Mouse (Mus musculus): ENCODE measurements at regions not wholly inside any gene's neighbourhood (a gene's known extent, or its start where the extent isn't known, plus 50 kb on each side); places are given as distances from the start of the nearest gene placed in this dataset.

GRCm38 (mm10) chr8:92302694-92303093 is 54.7 kb upstream of the Irx5 start:
- peak; percentile 5 for DNase-seq (ENCODE audit: low read depth, low spot score)

GRCm38 (mm10) chr8:92301029-92301428 is 56.4 kb upstream of the Irx5 start:
- DNase-seq (ENCODE audit: low read depth, low spot score): no peak

- no peak for DNase-seq (ENCODE audit: low read depth, low spot score)
Measured at GRCm38 (mm10) chr8:92286841-92287811, 70.3 kb upstream of the Irx5 start.

GRCm38 (mm10) chr8:92275755-92276154 is 81.7 kb upstream of the Irx5 start:
- no peak for DNase-seq (ENCODE audit: low read depth, low spot score)

- DNase-seq (ENCODE audit: low read depth, low spot score): no peak
Measured at GRCm38 (mm10) chr8:92272726-92273125, 84.7 kb upstream of the Irx5 start.

- DNase-seq (ENCODE audit: low read depth, low spot score): no peak
Measured at GRCm38 (mm10) chr8:92272073-92272472, 85.4 kb upstream of the Irx5 start.

- DNase-seq (ENCODE audit: low read depth, low spot score): no peak
Measured at GRCm38 (mm10) chr8:92270636-92271035, 86.8 kb upstream of the Irx5 start.

- DNase-seq (ENCODE audit: low read depth, low spot score): no peak
Measured at GRCm38 (mm10) chr8:92267415-92267814, 90.0 kb upstream of the Irx5 start.

DNA sequence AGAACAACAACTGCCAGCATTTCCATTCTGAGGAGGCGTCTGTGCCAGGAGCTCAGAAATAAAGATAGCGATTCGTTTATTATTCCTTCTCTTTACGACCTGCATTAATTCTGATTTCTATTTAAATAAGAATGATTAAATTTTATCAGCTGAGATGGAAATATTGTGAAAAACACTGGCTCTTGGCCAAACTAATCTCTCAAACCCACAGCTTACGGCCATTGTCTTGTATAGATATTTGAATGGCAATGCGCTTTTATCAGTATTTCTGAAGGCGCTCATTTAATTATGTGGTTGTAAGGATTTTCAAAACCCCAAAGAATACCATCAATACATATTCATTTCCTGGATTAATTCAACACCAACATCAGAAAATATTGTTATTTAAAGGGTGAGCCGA is 97.4 kb upstream of the Irx5 start:
- DNase-seq (ENCODE audit: low read depth, low spot score): no peak

GRCm38 (mm10) chr8:92258258-92258657 is 99.2 kb upstream of the Irx5 start:
- DNase-seq (ENCODE audit: low read depth, low spot score): no peak

DNA sequence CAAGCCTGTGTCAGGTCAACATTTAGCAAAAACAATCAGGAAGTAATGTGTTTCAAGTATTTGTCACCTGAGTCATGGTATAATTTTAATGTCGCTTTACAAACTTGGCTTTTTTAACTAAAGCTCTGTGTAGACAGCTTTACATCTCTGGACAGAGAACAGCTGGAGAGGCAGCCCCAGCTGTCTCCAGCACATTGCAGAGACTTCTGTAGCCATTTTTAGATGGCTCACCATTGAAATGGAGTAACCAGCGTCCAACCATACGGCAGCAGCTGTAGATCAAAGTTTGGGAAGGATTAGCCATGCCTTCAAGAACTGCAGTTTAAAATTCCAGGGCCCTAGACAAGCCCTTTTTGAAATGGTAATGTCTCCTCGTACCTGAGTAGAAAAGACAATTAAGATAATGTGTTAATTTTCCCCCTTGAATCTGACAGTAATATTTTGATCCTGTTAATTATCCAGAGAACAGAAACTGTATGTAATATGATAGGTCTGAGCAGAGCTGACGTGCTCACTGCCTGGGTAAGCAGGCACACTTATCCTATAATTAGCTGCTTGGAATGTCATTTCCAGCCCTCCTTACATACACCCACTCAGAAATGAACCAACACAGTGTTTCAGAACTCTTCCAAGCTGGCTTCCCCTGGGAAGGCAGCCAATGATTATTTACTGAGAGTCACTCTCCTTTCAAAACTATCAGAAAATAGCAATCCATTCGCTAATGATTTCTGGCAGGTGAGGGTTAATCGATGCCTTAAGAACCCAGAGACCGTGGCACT is 104.6 kb upstream of the Irx5 start:
- no peak for DNase-seq (ENCODE audit: low read depth, low spot score)

GRCm38 (mm10) chr8:92246301-92246700 is 111.1 kb upstream of the Irx5 start:
- DNase-seq (ENCODE audit: low read depth, low spot score): no peak

DNA sequence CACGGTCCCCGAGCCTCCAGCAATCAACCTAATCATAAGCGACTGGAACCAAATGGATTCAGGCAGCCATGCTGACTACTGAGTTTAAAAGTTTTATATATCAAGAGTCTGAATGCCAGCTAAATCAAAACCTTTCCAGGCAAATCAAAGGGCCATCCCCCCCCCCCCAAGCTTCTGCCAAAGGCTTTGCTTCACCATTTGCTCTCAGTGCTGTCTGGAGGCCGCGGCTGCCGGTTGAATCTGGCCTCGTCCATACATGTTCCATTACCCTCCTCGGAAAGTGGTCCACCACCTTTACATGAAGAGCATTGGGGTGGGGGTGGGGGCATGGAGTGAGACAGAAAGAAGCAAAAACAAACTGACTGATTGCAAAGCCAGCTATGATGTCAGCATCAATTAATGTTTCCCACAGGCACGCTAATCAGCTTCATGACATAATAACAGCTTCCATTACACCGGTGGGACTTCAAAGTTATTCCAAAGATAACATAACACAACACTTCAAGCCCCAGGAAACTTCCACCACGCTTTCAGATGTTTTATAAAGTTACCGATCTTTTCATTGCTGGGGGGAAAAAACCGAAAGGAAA is 116.6 kb upstream of the Irx5 start:
- DNase-seq (ENCODE audit: low read depth, low spot score): no peak

DNA sequence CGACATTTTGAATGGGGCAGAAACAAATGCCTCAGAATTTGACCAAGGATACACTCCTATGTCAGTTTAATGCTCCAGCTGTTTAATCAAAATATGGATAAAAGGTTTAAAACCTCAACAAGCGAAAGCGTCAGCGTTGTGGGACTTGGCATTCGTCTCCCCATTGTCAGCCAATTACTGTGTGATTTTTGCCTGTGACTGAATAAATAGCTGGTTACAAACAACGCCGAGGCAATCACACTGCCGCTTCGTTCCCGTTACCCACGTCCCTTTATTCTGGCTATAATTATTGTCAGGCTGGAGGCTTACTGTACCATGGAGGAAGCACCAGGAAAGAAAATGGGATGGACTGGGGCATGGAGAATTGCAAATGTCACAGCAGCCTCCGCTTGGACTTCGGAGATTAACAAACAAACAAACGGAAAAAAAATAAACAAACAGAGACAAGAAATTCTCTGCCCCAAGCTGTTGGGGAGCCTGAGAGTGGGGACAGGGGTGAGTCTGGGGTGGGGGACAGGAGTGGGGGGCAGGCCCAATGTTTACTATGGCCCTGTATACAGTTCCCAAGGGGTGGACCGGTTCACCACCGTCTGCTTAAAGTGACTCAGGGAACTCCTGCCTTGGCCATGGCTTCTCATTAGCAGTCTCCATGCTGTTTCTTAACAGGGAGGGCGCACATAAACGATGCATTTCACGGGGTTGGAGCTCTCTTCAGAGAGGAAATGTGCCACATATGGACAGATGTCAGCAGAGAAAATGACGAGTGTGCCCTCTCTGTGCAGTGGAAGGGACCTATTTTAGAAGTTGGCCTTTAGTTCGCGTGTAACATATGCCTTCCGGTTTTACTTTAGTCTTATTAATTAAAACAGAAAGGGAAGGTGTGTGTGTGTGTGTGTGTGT is 125.8 kb upstream of the Irx5 start:
- no peak for DNase-seq (ENCODE audit: low read depth, low spot score)

GRCm38 (mm10) chr8:92229526-92229925 is 127.9 kb upstream of the Irx5 start:
- DNase-seq (ENCODE audit: low read depth, low spot score): no peak

GRCm38 (mm10) chr8:92224929-92225328 is 132.5 kb upstream of the Irx5 start:
- DNase-seq (ENCODE audit: low read depth, low spot score): no peak

DNA sequence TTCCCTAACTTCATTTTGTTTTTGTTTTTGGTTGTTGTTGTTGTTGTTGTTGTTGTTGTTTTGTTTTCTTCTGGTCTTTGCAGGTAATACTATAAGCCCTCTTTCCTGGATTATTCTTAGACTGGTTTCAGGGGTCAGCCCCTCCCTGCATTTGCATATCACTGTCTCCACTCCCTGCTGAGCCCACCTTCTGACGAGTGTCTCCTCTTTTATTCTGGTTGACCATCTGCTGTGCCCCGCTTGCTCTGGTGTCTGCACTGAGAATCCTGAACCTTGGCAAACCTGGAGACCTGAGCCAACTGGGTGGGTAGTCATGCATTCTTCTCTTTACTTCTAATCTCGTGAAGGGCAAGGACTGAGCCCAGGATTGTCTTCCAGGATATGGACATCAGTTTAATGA is 134.4 kb upstream of the Irx5 start:
- DNase-seq (ENCODE audit: low read depth, low spot score): no peak

DNA sequence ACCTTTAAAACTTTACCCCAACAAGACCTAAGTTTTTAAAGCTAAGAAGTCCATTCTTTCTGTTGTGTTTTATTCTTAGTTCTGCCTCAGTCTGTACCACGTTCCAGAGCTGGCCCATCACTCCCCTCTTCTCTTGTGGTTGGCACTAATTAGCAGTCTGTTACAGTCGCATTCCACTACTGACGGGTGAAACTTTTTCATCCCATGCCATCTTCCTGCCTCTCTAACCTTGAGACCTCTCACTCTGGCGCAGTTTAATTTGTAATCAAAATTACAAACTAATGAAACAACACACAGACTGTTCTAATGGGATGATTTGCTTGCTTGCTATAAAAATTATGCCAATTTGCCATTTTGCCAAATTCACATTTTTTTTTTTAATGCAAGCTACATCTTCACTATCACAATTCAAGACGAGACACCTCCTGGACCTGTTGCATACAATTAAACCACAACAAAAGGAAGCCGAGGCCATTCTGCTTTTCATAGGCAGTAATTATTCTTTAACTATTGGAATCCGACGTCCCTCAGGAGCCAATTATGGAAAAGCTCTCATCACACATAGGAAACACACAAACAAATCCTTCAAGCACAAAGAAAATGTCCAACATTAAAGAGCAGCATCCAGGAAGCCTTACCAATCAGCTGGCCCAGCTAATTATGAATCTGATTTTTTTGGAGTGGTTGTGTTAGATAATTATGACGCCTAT is 138.1 kb upstream of the Irx5 start:
- DNase-seq (ENCODE audit: low read depth, low spot score): no peak

GRCm38 (mm10) chr8:92217521-92217920 is 139.9 kb upstream of the Irx5 start:
- DNase-seq (ENCODE audit: low read depth, low spot score): no peak

DNA sequence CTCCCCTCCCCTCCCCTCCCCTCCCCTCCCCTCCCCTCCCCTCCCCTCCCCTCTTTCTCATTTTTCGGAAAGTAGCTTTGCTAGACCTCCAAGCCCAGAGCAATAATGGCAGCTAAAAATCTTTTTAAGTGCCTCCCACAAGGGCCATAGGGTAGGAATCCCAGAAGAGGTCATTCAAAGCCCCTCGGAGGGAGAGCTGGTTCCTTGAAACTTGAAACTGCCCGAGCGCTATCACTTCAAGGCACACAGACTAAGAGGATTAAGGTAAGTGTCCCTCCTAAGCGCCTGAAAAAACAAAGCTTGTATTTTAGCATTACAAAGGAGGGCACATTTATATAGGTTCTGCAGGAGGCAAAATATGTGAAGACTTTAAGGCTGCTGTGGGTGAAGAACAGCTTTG is 141.2 kb upstream of the Irx5 start:
- DNase-seq (ENCODE audit: low read depth, low spot score): peak; percentile 25
